Mouse (Mus musculus) cerebellum, adult 18-20 months (tissue): ENCODE data around the gene Rgs21.

Source experiments
- DNase-seq, 2 experiments: peaks; one replicate each; pipeline ENCODE4 v3.0.0; 2021

The Rgs21 gene

GRCm38 (mm10) chr1:144567567-144567966, at the start of gene Rgs21:
Rgs21 (minus strand) TSS chr1:144567667.
- DNase-seq: no peak

DNA sequence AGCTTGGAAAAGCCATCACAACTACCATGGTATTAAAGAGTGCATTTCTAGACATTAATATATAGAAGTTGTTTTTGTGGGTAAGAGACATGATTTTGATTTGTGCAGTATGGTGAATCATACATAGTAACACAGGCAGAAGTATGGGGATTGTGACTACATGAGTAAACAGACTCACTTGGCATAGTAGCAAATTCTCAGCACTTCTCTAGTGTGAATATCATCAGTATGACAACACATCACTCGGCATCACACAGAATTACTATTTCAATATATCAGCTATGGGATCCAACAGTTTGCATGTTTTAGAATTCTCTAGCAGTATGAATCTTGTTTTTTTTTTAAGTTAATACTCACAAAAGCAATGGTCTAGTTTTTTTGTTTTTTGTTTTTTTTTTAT, 36.6 kb upstream of the Rgs21 start:
- no peak for DNase-seq

DNA sequence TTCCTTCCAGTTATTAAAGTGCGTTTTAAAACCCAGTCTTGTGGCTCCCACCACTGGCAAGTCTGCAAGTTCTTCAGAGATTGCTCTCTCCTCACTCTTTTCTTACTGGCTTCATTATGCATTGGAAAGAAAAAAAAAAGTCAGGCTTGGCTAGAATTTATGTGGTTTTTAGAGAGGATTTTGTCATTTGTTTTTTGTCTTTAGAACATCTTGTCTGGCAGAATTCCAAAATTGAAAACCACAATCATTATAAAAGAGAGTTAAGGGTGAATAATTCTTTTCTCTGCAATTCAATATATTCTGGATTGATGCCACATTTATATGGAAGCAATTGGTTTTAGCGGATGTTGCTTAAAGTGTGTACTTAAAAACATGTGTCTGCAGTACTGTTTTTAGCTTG, 35.5 kb upstream of the Rgs21 start:
- DNase-seq: no peak

DNA sequence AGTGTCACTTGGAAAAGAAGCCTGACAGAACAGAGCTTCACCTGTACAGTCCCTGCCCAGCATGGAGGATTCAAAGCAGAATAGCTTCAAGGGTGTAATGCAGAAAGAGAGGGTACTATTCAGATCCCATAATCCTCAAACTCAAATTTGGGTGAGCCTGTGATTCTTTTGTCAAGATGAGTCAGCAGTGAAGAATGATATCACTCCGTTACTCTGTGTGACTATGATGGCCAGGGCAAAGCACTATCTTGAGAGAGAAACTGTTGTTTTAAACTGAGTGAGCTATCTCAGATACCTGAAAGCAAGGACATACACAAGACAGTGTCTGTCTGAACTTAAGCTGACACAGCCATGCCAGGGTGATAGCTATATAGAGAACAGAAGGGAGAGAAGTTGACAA, 11.9 kb upstream of the Rgs21 start:
- no peak for DNase-seq

DNA sequence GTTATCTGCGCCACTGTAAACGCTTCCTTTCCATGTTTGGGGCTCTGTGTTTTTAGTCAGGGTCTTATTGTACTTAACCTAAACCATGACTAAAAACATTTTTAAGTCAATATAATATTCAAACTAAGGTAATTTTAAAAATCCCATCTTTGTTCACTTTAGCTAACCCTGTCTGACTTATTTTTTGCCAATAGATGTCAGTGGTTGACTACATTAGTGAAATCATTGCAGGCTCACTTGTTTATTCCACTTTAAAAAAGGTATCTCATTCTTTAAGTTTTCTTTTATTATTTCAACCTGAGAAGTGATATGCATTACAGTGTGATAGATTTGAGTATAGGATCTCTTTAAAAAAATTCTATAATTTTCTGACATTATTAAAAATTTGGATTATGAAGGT, 5.5 kb upstream of the Rgs21 start:
- no peak for DNase-seq

GRCm38 (mm10) chr1:144569905-144570304, 2.4 kb upstream of the Rgs21 start:
- no peak for DNase-seq

DNA sequence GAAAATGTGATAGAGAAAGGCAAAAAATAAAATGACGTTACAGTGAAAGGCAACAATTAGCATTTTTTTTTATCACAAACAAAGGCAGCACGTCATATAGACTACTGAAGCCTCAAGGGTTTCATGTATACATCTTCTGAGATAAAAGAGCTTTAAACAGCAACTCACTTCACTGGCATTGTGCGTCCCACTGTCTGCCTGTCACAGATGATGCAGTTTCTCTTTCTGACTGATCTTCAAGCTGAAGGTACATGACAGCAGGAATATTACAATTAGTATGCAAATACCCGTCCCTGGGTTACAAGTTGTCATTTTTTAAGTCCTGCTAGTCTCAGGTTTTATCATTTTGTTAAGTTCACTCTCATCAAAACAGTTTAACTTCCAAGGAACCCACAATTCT, 22.3 kb downstream of the Rgs21 start:
- no peak for DNase-seq

DNA sequence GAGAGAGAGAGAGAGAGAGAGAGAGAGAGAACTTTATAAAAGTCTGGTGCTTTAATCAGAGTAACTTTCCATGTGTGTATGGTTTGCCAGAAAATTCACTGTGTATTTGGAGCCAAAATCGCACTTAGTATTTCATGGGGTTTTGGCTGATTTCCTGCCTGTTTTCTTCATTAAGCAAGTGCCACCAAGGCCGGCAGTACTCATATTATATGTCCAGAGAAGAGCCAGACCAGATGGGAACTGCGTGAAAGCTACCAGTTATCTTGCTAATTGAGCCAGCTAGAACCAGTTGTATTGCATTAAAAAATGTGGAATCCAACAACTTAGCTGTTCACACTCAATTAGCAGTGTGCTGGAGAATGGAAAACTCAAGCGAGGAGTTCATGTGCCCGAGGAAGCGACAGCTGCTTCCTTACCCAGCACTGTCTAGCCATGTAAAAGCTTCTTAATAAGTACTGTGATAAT, 22.9 kb downstream of the Rgs21 start:
- no peak for DNase-seq

DNA sequence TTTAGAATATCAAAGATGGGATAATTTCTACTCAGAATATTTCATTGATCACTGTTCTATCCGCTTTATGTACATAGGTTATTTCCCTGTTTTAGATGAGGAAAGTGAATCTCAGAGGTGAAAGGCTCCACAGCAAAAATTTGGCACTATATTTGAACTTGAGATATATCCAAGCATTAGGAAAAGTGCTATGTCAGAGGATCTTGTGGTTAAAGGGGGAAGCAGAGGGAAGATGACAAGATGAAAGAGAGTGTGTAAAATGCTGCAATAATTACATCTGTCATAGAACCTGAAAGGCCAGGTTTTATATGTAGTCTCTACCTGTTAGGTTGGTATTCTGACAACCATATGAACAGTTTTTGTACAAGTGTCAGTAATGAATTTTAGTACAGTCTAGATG, 35.7 kb downstream of the Rgs21 start:
- DNase-seq: no peak

DNA sequence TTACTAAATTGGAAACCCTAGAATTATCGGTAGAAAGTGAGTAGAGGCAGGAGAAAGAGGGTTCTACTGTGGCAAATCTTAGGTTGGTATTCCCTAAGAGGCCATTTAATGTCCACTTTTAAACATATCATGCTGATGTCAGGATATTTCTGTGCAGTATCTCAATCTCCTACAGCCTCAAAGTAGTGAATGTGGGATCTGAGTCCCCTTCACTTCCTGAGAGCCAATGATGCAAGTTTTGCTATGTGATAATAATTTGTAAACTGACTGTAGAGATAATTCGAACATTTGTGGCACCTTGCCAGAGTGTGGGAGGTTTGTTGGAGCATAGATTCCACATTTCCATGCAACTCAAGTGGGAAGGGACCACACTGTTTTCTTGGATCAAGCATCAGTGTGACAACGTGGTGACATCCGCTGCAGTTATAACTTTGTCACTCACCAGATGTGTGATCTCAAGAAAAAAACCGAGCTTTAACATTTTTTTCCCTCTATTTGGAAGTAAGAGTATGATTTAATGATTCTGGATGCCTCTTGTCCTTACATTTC, 49.5 kb downstream of the Rgs21 start:
- no peak for DNase-seq

- DNase-seq: no peak
These were observed 65.2 kb downstream of the Rgs21 start for GRCm38 (mm10) chr1:144502241-144502640.

GRCm38 (mm10) chr1:144500423-144500822, 67.0 kb downstream of the Rgs21 start:
- DNase-seq: no peak

- no peak for DNase-seq
These were observed 67.7 kb downstream of the Rgs21 start for GRCm38 (mm10) chr1:144499719-144500118.

GRCm38 (mm10) chr1:144498725-144499124, 68.7 kb downstream of the Rgs21 start:
- no peak for DNase-seq

- no peak for DNase-seq
These were observed 69.4 kb downstream of the Rgs21 start for GRCm38 (mm10) chr1:144498051-144498450.

GRCm38 (mm10) chr1:144493336-144493735, 74.1 kb downstream of the Rgs21 start:
- DNase-seq: no peak

DNA sequence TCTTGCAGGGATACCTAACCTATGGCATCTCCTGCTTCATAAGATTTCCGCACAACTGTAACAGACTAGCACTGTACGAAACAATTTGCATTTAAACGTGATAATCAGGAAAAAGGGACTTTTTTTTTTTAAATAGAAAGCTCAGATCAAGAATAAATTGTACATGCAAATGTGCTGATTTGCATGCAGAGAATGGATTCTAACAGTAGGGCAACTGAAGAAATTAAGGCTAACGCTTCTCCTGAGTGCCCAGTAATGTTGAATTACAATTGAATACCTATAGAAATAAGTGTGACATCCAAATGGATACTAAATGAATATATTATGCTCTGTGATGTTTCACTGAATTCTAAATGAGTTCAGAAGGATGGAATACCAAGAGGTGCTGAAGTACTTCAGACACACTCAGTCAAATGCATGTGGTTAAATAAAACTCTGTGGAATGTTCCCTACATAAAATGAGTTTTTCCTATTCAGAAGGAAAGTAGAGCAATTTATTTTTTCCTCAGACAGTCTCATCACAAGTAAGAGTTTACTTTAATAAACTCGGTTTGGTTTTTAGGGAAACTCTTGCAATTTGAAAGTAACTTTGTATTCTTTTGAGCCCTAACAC, 79.1 kb downstream of the Rgs21 start:
- no peak for DNase-seq
